ENCODE assay signal across 15 mouse cellular contexts in genomic region chr1:100079812-100080211, GRCm38 (mm10).
"Had no signal": no experiment of that assay in that cellular context is flagged by ENCODE, and none has a peak within 500 bp of the region (broad histone marks: within the 10 kb centered on the region; RNA-seq: fewer than 3 reads in every experiment).

No protein-coding gene starts in this region.

- ATAC-seq: intestine, embryonic 16.5 days; midbrain, embryonic 15.5 days had no signal

- H3K36me3 ChIP-seq: kidney, embryonic 15.5 days; limb, embryonic 13.5 days; liver, embryonic 15.5 days; midbrain, embryonic 15.5 days; neural tube, embryonic 13.5 days; stomach, embryonic 15.5 days had no signal

- H3K4me3 ChIP-seq: kidney, embryonic 15.5 days; limb, embryonic 13.5 days; liver, embryonic 15.5 days; midbrain, embryonic 15.5 days; neural tube, embryonic 13.5 days; stomach, embryonic 15.5 days had no signal

- H3K27ac ChIP-seq: kidney, embryonic 15.5 days; limb, embryonic 13.5 days; liver, embryonic 15.5 days; midbrain, embryonic 15.5 days; neural tube, embryonic 13.5 days; stomach, embryonic 15.5 days had no signal

- H3K9me3 ChIP-seq: kidney, embryonic 15.5 days; limb, embryonic 13.5 days; liver, embryonic 15.5 days; midbrain, embryonic 15.5 days; neural tube, embryonic 13.5 days; stomach, embryonic 15.5 days had no signal

- H3K4me1 ChIP-seq: kidney, embryonic 15.5 days; limb, embryonic 13.5 days; liver, embryonic 15.5 days; midbrain, embryonic 15.5 days; neural tube, embryonic 13.5 days; stomach, embryonic 15.5 days had no signal

- H3K27me3 ChIP-seq: kidney, embryonic 15.5 days; limb, embryonic 13.5 days; liver, embryonic 15.5 days; midbrain, embryonic 15.5 days; neural tube, embryonic 13.5 days; stomach, embryonic 15.5 days had no signal

- DNase-seq: kidney, adult 2 months; kidney, postnatal 14 days; left cerebral cortex, postnatal 4 days; lung, embryonic 14.5 days; lung, postnatal 10 days; right cerebral cortex, postnatal 25 days; thymus, adult 2 months; thymus, postnatal 25 days had no signal
